Mouse (Mus musculus) intestine, embryonic 15.5 days (tissue): ENCODE data around the gene Zdhhc7. TPM values are rescaled to one million over a fixed set of nuclear protein-coding genes. Genes with fewer than 3 reads are reported as not detected.
A peak's percentile ranks its signal among the peaks of the same experiment; 100 is the strongest.

Source experiments
- ATAC-seq: fragments of 200-750 bp; cut with Nextera tagmentation; 2 replicates; pipeline ENCODE4 v1.8.0; 2017; ENCODE audit warnings: moderate TSS enrichment, moderate library complexity
- H3K27ac ChIP-seq: fragments of 300-500 bp; sonication (generic); 2 replicates; pipeline ENCODE4 v1.5.1; 2015; ENCODE audit warnings: mild to moderate bottlenecking, inconsistent platforms
- H3K27me3 ChIP-seq: fragments of 300-500 bp; sonication (generic); replicated peaks from 2 replicates; pipeline ENCODE4 v1.6.1; 2015; ENCODE audit warnings: inconsistent platforms
- H3K36me3 ChIP-seq: fragments of 300-500 bp; sonication (generic); 2 replicates; pipeline ENCODE4 v1.6.1; 2015; ENCODE audit warnings: inconsistent platforms
- H3K4me1 ChIP-seq: fragments of 300-500 bp; sonication (generic); replicated peaks from 2 replicates; pipeline ENCODE4 v1.6.1; 2015; ENCODE audit warnings: inconsistent platforms
- H3K4me2 ChIP-seq: fragments of 300-500 bp; sonication (generic); replicated peaks from 2 replicates; pipeline ENCODE4 v1.6.1; 2015; ENCODE audit warnings: mild to moderate bottlenecking, inconsistent platforms
- H3K4me3 ChIP-seq: fragments of 300-500 bp; sonication (generic); replicated peaks from 2 replicates; pipeline ENCODE4 v1.5.1; 2015; ENCODE audit warnings: inconsistent platforms
- H3K9ac ChIP-seq: fragments of 300-500 bp; sonication (generic); 2 replicates; pipeline ENCODE4 v1.6.1; 2015; ENCODE audit warnings: inconsistent platforms
- H3K9me3 ChIP-seq: fragments of 300-500 bp; sonication (generic); 2 replicates; pipeline ENCODE4 v1.6.1; 2016; ENCODE audit warnings: inconsistent platforms
- WGBS: fragments of 180-500 bp; shearing (Covaris S2); methylation state at CpG from one replicate; pipeline ENCODE4 v1.1.7; 2015; 5-methylcytosine and 5-hydroxymethylcytosine counted together
- polyA plus RNA-seq: library from polyadenylated mRNA; unstranded; fragments of >200 nt; fragmentation: Nextera tagmentation; extraction: Ambion mirVana; gene quantifications from 2 replicates; pipeline ENCODE4 v1.2.1, GENCODE M21; 2015

Gene Zdhhc7
- polyA plus RNA-seq, 1 experiment from 2014 or later: 34.8 TPM

DNA sequence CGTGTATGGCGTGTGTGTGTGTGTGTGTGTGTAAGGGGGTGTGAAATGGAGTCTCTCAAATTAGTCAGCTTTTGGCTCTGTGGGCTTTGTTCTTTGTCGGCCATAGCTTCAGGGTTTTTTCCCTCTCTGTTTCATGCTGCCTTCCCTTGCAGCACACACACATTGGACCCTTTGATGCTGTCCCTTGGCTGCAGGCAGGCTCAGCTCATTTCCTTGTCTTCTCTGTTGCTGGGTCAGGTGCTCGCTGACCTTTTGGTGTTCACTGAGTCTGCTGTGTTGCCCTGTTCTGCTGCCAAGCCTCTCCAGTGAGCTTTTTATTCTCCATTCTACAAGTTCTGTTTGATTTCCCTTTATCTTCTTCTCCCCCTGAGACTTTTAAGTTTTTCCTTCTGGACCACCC, 28.3 kb upstream of the Zdhhc7 start:
- H3K9me3 ChIP-seq: no peaks in the 10 kb centered on the region
- no peaks in the 10 kb centered on the region for H3K36me3 ChIP-seq
- WGBS: 75% methylated on average over 4 of the region's 4 CpGs
- peaks cover 19% of the 10 kb centered on the region for H3K4me1 ChIP-seq
- no peaks in the 10 kb centered on the region for H3K27me3 ChIP-seq
- no peak overlapping the region for H3K9ac ChIP-seq
- no peak overlapping the region for H3K4me3 ChIP-seq
- no peak for ATAC-seq
- H3K27ac ChIP-seq: no peak overlapping the region
- H3K4me2 ChIP-seq: no peak overlapping the region

DNA sequence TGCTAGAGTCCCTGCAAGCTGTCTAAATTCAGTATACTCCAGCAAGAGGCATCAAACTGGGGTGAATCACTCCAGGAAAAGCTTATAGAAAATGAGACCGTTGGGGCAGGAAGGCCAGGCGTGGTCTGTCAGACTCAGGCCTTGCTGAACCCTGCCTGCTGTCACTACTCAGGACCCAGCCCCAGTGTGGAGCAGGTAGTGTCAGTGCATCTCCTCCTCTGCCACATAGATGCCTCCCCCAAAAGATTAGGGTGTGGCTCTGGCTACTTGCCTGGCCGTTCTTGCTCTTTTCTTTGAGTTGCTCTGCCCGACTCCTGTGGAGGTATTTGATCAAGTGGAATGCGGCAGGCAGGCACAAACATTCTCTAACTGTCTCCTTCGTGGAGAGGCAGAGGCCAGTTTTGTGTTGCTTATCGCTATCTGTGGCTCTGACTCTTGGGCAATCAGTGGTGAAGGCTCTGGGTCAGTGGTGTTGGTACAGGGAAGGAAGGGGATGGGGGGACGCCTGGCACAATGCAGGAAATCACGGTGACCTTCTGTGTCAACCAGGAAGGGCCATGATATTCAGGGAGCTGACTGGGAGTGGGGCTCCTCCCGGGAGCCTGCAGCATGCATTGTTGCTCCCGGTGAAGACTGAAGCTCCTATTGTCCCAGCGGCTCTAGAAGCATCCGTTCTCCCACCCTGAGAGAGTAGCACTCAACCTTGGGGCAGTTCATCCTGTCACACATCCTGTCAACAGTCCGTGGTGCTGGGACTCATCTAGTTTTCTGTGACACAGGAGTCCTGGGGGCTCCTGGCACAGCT, 25.3 kb upstream of the Zdhhc7 start:
- Histone ChIP-seq H3K4me1 (peaks cover 26% of the 10 kb centered on the region), H3K27ac (peak overlapping the region; percentile 48; the same call in 1 of the 2 replicates), H3K27me3 (no peaks in the 10 kb centered on the region), H3K4me2 (peak overlapping the region; percentile 6; the same call in 1 of the 2 replicates), H3K36me3 (no peaks in the 10 kb centered on the region), H3K9me3 (no peaks in the 10 kb centered on the region), H3K4me3 (no peak overlapping the region), H3K9ac (no peak overlapping the region)
- 0 out of 2 replicates have a peak, but pooled peaks have one; percentile 45 for ATAC-seq
- WGBS: 23% methylated on average over 14 of the region's 14 CpGs

DNA sequence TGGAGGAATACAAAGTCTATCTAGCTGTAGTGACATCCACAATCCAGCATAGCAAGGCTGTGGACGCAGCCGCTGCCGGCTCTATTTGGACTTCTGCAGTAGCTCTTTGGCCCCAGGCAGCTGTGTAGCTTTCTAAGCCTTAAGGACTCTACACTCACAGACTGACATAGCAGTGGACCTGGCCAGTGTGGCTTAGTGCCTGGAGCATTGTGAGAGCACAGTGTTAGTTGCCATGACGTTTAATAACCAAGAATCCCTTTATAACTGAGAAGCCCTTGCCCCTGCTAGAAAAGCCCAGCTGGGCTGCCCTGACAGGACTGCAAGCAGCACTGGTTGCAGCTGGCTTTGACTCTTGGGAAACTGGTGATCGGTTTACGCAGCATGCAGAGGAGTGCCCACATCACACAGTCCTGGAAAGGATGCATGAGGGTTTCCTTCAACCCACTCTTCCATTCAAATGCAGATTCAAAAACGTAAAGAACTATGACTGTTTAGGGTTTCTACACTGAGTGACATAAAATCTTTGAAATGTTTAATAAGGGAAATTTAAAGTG, 23.6 kb upstream of the Zdhhc7 start:
- ATAC-seq: no peak
- no peaks in the 10 kb centered on the region for H3K36me3 ChIP-seq
- no peak overlapping the region for H3K4me2 ChIP-seq
- H3K9ac ChIP-seq: no peak overlapping the region
- H3K9me3 ChIP-seq: no peaks in the 10 kb centered on the region
- H3K27me3 ChIP-seq: no peaks in the 10 kb centered on the region
- WGBS: 58% methylated on average over 7 of the region's 7 CpGs
- H3K4me3 ChIP-seq: no peak overlapping the region
- peak overlapping the region; percentile 14; the same call in 1 of the 2 replicates for H3K27ac ChIP-seq
- H3K4me1 ChIP-seq: peaks cover 28% of the 10 kb centered on the region

DNA sequence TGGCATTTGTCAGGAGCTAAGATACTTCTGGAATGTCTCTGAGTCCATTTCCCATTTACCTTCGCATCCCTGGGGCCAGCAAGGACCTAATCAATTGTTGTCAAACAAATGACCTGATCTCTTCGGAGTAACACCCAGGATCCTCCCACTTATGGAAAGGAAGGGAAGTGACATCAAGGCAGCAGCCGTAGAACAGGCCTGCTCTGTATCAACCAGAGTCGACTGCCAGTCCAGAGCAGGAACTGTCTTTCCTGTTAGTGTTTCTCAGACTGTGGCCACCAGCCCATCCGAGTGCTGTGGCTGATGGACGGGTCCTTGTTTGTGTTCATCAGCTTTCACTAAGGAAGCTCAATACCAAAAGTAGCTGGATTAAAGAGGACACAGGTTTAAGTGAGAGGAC, 23.0 kb upstream of the Zdhhc7 start:
- Histone ChIP-seq H3K27ac (no peak overlapping the region), H3K27me3 (no peaks in the 10 kb centered on the region), H3K36me3 (no peaks in the 10 kb centered on the region), H3K4me1 (peaks cover 32% of the 10 kb centered on the region), H3K4me2 (no peak overlapping the region), H3K4me3 (no peak overlapping the region), H3K9ac (no peak overlapping the region), H3K9me3 (no peaks in the 10 kb centered on the region)
- 16% methylated on average over 6 of the region's 6 CpGs for WGBS
- no peak for ATAC-seq

DNA sequence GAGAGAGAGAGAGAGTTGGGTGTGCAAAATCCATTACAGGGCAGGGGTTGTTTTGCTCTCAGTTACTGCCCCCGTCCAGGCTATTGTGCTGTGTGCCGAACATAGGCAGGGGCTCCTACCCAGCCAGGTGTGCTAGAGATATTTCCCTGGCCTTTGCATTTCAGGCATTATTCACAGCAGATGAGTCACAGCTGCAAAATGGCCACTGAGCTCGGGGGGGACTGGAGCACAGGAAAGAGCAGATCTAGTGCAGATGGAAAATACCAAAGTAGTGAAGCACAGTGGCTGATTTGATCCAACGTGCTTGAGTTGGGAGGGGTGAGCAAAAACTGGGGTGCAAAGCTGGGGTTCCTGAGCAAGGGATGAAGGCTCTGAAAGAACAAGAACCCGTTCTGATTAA, 19.7 kb upstream of the Zdhhc7 start:
- WGBS: 44% methylated on average over 5 of the region's 5 CpGs
- Histone ChIP-seq H3K9me3 (no peaks in the 10 kb centered on the region), H3K36me3 (no peaks in the 10 kb centered on the region), H3K4me1 (peaks cover 21% of the 10 kb centered on the region), H3K4me3 (no peak overlapping the region), H3K27me3 (peaks cover 8% of the 10 kb centered on the region; the same call in 1 of the 2 replicates), H3K9ac (no peak overlapping the region), H3K27ac (no peak overlapping the region), H3K4me2 (no peak overlapping the region)
- no peak for ATAC-seq

DNA sequence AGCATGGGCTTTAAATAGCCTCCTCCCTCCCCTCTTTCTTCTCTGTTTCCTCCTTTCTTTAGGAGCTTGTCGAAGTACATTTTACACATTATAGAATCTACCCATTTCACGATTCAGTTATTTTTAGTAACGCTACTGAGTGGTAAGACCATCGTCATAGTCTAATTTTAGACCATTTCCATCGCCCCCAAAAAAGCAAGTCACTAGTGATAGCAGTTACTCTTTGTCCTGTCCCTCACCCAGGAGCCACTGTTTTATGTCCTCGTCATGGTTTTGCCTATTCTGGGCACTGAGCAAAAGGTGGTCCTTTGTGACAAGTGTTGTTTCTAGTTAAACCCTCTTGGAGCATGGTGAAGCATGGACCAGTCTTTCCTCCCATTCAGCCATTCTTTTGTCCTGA, 18.6 kb upstream of the Zdhhc7 start:
- H3K4me1 ChIP-seq: peaks cover 17% of the 10 kb centered on the region
- no peak overlapping the region for H3K4me2 ChIP-seq
- no peaks in the 10 kb centered on the region for H3K36me3 ChIP-seq
- H3K27ac ChIP-seq: no peak overlapping the region
- peaks cover 12% of the 10 kb centered on the region; the same call in 1 of the 2 replicates for H3K27me3 ChIP-seq
- whole genome bisulfite sequencing: 74% methylated on average over 6 of the region's 6 CpGs
- H3K4me3 ChIP-seq: no peak overlapping the region
- no peaks in the 10 kb centered on the region for H3K9me3 ChIP-seq
- no peak for ATAC-seq
- no peak overlapping the region for H3K9ac ChIP-seq

DNA sequence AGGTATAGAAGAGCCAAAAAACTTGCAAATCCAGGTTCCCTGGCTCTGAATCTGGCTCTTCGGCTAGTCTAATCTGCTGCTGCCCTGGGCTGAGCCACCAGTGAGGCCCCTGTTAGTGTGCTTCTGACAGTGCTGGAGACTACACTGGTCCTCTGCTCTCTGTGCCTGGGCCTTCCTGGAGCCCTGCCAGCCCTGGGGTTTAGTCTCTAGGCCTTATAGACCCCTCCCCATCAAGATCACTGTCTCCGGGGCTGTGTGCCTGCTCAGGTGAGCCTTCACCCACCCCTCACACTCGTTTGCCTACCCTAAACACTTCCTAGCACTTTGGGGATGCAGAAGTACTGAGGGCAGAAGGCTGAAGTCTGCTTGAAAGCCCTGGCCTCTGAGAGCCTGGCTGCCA, 18.1 kb upstream of the Zdhhc7 start:
- Histone ChIP-seq H3K9me3 (no peaks in the 10 kb centered on the region), H3K27me3 (peaks cover 17% of the 10 kb centered on the region; the same call in 1 of the 2 replicates), H3K27ac (no peak overlapping the region), H3K36me3 (no peaks in the 10 kb centered on the region), H3K4me3 (no peak overlapping the region), H3K4me1 (peaks cover 15% of the 10 kb centered on the region), H3K4me2 (no peak overlapping the region), H3K9ac (no peak overlapping the region)
- 56% methylated on average over 3 of the region's 3 CpGs for WGBS
- ATAC-seq: no peak

DNA sequence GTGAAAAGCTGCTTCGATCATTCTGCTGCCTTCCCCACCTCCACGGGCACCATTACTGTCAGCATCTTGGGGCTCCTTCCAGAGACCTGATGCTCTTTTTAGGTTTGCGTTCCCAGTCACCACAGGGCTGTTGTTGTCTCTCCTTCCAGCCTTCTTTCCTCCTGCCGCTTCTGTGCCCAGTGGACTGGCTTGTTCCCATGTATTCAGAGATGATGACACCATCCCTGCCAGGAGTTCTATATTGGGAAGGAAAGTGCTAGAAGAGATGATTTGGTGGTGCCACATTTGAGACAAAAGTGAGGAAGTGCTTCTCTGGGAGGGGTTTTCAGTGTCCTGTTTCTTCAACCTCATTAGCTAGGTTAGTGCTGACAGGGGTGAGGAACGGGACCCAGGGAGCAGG, 17.6 kb upstream of the Zdhhc7 start:
- no peak overlapping the region for H3K9ac ChIP-seq
- no peak overlapping the region for H3K4me3 ChIP-seq
- peaks cover 14% of the 10 kb centered on the region for H3K4me1 ChIP-seq
- H3K4me2 ChIP-seq: no peak overlapping the region
- no peaks in the 10 kb centered on the region for H3K36me3 ChIP-seq
- no peak for ATAC-seq
- no peak overlapping the region for H3K27ac ChIP-seq
- 74% methylated on average over 5 of the region's 5 CpGs for WGBS
- peaks cover 17% of the 10 kb centered on the region; the same call in 1 of the 2 replicates for H3K27me3 ChIP-seq
- H3K9me3 ChIP-seq: no peaks in the 10 kb centered on the region

DNA sequence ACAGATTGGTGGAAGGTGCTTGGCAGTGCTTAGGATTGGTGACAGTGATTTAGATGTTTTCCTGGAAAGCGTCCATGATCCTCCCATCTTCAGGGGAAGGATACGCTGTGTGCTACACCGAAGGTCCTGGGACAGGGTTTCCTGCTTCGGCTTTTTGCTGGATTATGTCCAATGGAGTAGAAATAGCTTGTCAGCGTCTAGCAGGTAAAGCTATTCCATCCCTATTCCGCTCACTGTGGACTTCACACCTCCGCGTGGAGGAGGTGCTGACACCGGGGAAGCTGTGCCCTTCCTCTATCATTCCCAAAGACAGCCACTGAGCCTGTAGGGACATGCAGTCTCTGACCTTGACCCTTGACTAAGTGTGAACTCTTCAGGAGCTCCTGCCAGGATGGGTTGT, 16.9 kb upstream of the Zdhhc7 start:
- no peak overlapping the region for H3K27ac ChIP-seq
- no peak overlapping the region for H3K9ac ChIP-seq
- no peak overlapping the region for H3K4me2 ChIP-seq
- no peaks in the 10 kb centered on the region for H3K36me3 ChIP-seq
- peaks cover 17% of the 10 kb centered on the region; the same call in 1 of the 2 replicates for H3K27me3 ChIP-seq
- no peaks in the 10 kb centered on the region for H3K9me3 ChIP-seq
- H3K4me1 ChIP-seq: peaks cover 14% of the 10 kb centered on the region
- 77% methylated on average over 9 of the region's 9 CpGs for WGBS
- ATAC-seq: no peak
- no peak overlapping the region for H3K4me3 ChIP-seq

DNA sequence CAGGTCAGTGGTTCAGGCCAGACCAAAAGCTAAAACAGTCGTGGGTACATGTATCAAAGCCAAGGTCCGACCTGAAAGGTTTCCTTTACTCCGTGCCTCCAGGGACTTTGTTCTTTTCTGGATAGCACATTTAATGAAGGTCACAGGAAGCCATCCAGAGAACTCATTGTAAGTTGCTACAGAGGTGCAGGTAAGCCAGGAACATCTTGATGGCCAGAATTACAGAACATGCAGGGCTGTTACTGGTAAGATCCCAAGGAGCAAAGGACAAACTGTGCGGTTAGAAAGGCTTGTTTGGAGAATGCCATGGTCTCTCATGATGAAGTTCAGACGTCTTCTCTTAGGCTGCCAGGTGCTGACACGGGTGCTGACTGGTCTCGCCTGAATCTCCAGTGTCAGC, 15.3 kb upstream of the Zdhhc7 start:
- no peak overlapping the region for H3K9ac ChIP-seq
- no peak overlapping the region for H3K4me3 ChIP-seq
- H3K9me3 ChIP-seq: no peaks in the 10 kb centered on the region
- H3K27ac ChIP-seq: no peak overlapping the region
- H3K4me2 ChIP-seq: no peak overlapping the region
- 71% methylated on average over 7 of the region's 7 CpGs for WGBS
- peaks cover 19% of the 10 kb centered on the region for H3K4me1 ChIP-seq
- peaks cover 17% of the 10 kb centered on the region; the same call in 1 of the 2 replicates for H3K27me3 ChIP-seq
- no peaks in the 10 kb centered on the region for H3K36me3 ChIP-seq
- ATAC-seq: no peak

DNA sequence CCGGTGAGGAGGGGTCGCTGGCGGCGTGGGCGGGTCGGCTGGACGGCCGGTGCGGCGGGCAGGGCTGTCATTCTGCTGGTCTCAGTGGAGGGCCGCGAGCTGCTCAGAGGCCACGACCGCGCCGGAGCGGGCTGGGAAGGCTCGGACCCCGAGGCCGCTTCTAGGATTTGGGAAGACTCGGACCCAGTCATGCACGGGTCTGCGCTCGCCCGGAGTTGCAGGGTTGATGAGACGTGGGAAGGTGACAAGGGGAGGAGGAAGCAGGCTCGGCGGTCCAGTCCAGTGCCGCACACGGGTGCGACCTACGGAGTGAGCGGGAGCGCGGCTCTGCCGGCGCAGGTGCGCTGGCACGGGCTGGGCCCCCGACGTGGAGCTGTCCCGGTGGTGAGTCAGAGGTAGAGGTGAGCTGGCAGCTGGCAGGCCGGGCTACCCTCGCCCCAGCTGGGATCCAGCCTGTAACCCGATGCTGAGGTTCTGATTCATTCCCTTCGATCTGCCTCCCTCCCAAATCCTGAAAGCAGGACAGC, 13.1 kb upstream of the Zdhhc7 start:
- under 1% methylated on average over 46 of the region's 46 CpGs for WGBS
- Histone ChIP-seq H3K9me3 (no peaks in the 10 kb centered on the region), H3K4me1 (peaks cover 14% of the 10 kb centered on the region), H3K36me3 (no peaks in the 10 kb centered on the region), H3K4me2 (peak overlapping the region; percentile 97), H3K4me3 (peak overlapping the region; percentile 79), H3K27ac (no peak overlapping the region), H3K27me3 (peaks cover 17% of the 10 kb centered on the region; the same call in 1 of the 2 replicates), H3K9ac (peak overlapping the region; percentile 71)
- peak; percentile 52 for ATAC-seq

DNA sequence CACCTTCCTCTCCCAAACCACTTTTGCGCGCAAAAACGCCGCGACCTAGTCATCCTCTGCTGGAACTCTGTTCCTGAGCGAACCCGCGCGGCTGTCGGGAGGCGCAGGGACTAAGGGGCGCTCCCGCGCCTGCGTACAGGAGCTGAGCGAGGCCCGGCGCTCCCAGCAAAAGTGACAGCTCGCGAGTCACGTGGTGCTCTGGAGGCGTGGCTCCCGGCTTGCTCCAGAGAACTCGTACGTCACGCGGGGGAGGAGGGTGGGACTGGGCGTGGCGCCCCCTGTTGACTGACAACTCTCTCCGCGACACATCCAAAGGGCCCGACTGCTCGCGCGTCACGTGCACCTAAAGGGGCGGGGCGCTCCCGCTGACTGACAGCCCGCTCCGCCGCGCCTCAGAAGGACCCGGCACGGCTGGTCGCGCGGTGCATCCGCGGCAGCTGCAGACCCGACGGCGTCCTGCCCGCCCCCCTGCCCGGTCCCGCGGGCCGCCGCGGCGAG, 12.5 kb upstream of the Zdhhc7 start, which contains the start of gene 6430548M08Rik:
Gene 6430548M08Rik, plus strand, starts transcription at position 395 of the 498 bp plus-strand sequence.
- Histone ChIP-seq H3K9me3 (no peaks in the 10 kb centered on the region), H3K4me1 (peaks cover 13% of the 10 kb centered on the region), H3K27ac (peak within 1 kb of the TSS; percentile 92), H3K4me3 (peak within 1 kb of the TSS; percentile 79), H3K36me3 (no peaks in the 10 kb centered on the region), H3K27me3 (peaks cover 17% of the 10 kb centered on the region; the same call in 1 of the 2 replicates), H3K9ac (peak within 1 kb of the TSS; percentile 71), H3K4me2 (peak within 1 kb of the TSS; percentile 97)
- WGBS: under 1% methylated on average over 61 of the region's 61 CpGs
- ATAC-seq: peak; percentile 96
